Mouse (Mus musculus) adrenal gland (tissue): ENCODE data around the gene Syt13.

Experiments
- intact Hi-C: fragments of 180-260 bp; cut with DNase I; formaldehyde crosslinking; loops from one replicate; pipeline ENCODE4 v1.15.1; 2025

The Syt13 gene

DNA sequence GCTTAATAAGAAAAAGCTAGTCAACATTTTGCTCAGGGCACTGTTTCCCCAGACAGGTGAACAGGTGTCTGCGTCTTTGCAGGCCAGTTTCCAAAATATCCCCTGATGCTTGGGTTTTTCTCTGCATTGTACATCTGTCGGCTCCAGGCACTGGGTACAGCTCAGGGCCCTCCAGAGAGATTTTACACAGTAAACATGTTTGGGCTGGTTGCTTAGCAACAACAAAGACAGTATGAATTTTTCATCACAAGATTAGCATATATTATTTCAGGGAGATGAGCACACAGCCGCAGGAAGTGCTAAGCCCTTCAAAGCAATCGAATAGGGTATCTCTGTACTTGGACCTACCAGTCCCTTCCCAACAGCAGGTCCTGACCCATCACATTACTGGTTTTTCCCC lies 5.8 kb downstream of the Syt13 start:
- intact Hi-C loops, result no loop called here

DNA sequence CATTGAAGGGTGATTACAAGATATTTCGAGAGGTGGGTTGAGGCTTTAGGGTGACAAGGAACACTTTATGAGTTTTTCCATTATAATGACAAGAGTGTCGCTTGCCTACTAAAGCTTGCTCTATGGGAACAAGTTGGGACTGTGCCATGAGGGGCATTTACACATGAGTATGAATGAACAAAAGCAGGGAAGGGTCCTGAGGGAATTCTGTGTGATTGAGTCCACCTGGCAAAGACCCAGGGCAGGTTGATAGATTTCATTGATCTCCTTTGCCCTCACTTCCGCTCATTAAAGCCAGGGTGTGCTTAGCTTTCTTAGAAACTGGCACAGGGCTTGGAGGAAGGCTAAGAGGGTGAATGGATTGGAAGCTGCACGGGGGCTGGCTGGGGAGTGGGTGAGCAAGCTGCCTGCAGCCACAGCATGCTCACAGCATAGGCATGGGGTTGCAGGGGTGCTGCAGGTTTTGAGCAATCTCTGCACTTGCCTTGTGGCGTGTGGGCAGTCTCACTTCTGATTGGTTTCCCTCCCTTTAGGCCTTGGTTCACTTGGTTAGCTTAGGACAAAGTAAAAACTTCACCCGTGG lies 9.9 kb downstream of the Syt13 start:
- intact Hi-C loops, result no loop called here

DNA sequence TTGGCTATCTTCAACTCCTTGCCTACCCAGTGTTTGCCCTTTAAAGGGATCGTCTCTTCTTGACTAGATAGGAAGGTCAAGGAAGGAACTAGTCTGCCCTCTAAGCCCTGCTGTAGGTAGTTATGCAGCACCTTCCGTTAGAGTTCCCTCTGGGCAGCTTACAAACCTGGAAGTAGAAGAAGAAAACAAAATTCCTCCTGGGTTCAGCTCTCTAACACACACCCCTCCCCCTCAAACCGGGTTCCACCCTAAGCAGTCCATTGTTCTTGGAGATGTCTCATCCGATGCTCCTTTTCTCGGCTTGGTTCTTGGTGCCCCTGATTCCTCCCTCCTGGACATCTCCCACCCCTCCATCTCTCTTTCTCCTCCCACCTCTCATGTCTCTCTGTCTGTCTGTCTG lies 14.8 kb downstream of the Syt13 start:
- intact Hi-C loops, result no loop called here

DNA sequence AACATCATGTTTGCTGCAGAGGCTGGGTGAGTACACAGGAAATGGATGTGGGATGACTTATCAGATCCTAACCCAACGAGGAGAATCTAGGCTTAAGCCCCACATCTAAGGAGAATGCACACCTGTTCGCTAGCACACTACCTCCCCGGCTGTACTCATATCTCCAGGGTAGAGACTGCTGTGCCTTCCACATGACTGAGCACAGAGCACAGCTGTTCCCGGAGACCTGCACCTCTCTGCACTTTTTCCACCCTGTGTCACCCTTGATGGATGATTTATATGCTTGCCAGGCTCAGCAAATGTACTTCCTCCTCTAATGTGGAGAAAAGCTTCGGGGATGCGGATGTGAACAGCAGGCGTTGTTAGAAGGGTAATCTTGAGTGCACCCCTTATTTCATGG lies 16.2 kb downstream of the Syt13 start:
- intact Hi-C loops, result no loop called here

DNA sequence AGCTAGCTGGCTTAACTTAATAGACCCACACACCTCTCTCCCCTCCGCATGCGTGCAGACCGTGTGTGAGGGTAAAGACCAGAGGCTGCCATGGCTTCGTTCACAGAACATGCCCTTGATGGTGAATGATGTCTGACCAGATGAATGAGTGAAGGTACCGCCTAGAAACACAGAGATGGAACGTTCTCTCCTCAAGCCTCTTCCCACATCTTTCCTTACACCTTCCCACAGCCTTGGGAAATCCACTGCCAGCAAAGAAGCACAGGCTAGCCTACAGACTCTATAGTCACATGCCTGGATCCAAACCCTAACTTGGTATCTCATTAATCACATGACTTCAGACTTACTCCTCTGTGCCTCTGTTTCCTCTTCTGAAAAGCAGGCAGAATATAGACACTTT lies 18.5 kb downstream of the Syt13 start:
- intact Hi-C loops, result no loop called here

DNA sequence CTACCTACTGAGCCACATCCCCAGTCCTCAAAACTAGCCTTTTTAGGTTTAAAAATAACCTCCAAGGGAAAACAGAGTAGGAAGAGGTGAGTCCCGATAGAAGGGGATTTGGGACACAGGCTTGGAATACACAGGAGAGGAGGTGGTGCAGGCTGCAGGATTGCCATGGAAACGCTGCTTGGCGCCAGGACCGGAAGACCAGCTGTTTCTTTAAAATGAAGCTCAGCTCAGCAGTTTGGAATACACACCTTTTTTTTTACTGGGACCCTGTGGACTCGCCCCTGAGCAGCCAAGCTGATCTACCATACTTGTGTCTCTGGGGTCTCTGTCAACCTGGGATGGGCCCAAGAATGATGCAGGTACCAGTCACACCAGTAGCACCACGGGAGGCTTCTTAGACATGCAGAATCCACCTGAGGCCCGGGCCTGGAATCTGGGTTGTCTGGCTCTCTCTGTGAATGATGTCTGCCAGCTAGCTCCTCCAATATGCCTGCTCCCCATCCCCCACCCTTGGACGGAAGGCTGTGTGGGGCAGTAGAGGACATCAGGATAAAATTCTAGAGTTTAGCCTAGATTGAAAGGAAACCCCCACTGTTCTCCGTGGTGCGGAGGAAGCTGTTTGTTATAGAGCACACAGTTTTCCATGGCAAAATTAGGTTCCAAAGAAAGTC lies 19.5 kb downstream of the Syt13 start:
- intact Hi-C loops, result no loop called here

DNA sequence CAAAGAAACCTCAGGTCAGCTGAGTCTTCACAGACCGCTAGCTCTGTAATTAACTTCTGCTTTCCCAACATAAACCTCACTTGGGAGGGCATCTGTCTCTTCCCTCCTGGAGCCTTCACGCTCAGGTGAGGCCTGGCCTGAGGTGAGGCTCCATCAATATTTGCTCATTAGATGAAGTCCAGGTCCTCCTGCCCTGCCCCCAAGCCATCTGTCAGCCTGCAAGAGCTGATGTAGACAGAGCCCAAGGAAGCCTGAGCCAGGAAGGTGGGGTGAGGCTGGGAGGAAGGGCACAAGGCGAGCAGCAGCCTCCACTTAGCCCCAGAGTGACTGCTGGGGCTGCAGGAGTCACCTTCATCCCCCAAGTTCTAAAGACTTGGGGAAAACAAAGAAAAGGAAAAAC lies 20.6 kb downstream of the Syt13 start:
- intact Hi-C loops, result no loop called here

DNA sequence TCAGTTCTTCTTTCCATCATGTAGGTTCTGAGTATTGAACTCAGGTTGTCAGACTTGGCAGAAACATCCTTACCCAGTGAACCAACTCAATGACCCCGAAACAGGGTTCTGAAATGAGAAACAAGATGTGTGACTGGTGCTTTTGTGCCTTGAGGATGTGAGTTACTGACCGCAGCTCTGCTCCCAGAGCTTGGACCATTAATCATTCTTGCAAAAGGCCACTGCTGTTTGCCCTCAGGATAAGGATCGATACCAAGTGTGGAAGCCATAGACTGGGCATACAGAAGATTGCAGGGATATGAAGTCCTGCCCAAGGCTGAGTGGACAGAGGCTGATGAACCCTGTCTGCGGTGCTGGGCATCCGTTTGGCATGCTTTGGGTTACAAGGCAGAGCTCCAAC lies 23.2 kb downstream of the Syt13 start:
- intact Hi-C loops, result no loop called here

DNA sequence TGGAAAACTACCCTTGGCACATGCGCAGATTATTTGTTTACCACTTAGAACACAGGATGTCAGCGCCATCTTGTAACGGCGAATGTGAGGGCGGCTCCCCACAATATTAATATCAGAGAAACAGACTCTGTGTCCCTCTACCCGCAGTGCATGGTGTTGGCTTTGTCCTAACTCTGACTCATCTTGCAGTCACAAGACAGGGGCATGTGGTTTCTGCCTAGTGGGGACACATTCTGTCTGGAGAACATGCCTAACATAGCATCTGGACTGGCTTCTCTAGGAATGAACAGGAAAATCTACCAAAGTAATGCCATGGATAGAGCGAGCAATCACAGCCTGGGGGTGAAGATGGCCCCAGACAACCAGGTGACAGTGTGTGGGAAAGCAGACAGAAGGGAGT lies 23.9 kb downstream of the Syt13 start:
- intact Hi-C loops, result no loop called here

DNA sequence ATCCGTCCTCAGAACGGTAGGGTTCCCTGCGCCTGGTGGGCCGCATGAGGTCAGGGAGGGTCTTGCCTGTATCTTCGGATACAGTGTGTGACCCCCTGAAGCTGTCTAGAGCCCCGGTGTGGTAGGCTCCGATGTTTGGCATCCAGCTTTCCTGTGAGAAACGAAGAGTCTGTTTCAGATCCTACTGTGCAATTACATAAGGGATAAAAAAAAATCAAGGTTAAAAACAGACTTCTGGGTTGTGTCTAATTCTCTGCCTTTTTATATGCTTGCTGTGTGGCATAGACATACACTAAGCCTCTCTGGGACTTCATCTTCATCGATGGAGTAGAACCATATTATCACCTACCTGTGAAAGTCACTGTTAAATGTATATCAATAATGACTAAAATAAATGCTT lies 26.1 kb downstream of the Syt13 start:
- intact Hi-C loops, result no loop called here

DNA sequence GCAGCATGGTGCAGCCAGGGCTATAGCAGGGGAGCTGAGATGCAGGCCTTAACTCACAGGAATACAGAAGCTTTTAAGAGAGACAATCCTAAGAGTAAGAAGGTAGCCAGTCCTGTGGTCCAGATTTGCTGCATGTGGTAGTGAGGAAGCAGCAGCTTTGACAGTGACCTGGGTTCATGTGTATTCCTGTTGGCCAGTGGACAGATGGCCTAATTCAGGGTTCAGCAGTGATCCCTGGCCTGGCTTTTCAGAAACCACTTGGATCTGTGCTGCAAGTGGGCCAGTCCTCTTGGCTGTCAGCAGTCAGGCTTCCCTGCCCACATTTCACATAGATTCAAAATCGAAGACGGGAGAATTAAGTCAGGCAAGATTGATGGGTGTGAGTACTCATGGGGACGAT lies 26.6 kb downstream of the Syt13 start:
- intact Hi-C loops, result no loop called here

DNA sequence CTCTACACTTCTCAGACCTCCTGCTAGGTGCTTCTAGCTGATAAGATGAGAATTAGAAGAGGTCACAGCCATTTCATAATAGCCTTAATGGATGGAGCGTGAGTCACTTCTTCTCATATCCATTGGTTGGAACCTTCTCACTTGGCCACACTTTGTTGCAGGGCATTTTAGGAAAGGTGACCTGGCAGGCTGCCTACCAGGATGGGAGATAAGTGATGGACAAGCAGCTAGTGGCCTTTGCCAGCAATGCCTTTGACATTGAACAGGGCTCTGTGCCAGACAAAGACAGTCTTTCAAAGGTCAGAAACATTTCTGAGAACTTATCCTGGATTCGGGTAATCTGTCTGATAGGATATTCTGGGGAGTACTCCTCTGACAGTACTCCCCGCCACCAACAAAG lies 28.5 kb downstream of the Syt13 start:
- intact Hi-C loops, result no loop called here

DNA sequence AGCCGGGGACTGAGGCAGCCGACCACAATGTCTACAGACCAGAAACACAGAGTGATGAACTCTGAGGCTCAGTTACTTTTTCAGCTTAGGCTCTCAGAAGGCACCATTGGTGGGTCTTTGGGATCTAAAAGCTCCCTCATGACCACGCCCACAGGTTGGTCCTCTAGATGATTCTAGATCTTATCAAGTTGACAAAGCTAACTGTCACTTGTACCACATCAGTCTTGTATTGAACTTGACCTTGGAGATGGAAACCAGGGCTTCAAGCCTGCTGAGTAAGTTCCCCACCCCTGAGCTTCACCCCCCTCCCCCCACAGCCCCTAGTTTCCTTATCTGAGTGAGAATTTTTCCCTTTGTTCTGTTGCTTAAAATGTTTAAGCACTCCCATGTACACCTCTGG lies 29.5 kb downstream of the Syt13 start:
- intact Hi-C loops, result no loop called here

DNA sequence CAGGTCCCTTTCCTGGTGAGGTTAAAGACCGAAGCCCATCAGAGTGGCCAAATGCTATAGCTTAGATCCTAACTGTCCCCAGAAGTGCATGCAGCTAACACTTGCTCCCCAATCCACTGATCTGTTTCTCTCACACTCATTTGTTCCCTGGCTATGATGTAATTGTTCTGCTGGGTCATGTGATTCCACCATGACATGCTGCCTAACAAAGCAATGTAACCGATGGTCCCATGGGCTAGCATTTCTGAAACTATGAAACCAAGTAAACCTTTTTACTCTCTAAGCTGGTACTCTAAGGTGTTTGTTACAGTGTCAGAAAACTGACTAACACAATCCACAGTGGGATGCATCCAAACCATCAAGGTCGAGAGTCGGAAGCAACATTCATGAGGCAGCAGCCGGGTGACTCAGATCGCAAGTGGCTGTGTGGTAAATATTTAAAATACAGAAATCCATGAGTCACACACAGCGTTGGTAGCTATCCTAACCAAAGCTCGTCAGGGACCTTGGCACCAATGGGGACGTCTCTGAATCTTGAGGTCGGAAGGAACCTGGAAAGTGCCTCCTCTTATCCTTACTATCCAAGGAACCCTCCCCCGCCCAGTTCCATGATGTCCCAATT lies 30.3 kb downstream of the Syt13 start:
- intact Hi-C loops, result no loop called here

DNA sequence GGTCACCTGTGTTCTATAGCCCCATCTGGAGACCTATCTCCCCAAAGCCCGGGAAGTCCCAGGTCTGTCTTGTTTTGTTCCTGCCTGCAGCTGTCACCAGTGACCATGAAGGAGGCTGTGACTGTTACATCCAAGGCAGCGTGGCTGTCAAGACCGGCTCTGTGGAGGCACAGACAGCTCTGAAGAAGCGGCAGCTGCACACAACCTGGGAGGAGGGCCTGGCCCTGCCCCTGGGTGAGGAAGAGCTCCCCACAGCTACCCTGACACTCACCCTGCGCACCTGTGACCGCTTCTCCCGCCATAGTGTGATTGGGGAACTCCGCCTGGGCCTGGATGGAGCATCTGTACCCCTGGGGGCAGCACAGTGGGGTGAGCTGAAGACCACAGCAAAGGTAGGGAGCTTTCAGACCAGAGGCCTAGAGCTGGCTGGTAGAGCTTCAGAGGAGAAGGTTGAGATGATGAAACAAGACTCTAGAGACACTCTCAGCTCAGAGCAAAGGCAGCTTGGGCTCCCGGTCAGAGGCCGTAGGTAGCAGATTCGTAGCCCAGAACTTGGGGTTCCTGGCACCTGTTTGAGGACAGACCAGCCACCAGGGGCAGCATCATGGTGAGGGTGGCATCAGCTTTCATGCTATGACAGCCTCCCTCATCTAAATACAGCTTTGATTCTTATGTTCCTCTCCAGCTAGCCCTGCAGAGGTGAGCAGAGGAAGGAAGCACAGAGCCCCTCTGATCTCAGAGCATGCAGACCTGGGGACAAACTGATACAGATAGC lies 31.1 kb downstream of the Syt13 start:
- intact Hi-C loops, result no loop called here

DNA sequence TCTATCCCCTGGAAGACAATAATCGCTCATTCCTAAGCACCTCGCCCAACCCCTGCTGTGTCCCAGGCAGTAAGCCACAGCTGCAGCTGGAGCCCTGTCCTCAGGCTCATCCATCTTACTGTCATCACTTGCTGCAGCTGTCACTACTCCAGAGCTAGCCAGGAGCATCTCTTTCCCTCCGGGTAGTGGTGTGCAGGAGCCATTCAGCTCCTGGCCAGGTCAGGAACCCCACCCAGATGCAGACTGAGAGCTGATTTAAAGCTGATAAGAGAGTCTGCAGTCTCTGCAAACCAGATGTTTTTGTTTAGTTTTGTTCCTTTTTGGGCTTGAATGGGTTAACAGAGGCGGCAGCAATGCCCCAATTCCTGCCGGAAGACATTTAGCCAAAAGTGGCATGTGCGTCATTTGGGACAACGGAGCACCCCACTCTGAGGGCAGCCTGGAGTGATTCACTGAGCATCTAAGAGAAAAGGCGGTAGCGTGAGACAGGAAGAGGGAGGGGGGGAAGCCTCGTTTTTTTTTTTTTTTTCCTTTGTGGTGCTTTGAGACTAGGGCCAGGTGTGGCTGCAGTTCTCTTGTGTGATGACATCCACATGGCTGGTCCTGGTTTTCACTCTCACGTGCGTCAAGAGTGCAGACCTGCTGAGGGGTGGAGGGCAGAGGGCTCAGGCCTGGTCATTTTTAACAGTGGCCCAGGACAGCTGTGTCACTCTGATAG lies 33.2 kb downstream of the Syt13 start:
- intact Hi-C loops, result no loop called here

DNA sequence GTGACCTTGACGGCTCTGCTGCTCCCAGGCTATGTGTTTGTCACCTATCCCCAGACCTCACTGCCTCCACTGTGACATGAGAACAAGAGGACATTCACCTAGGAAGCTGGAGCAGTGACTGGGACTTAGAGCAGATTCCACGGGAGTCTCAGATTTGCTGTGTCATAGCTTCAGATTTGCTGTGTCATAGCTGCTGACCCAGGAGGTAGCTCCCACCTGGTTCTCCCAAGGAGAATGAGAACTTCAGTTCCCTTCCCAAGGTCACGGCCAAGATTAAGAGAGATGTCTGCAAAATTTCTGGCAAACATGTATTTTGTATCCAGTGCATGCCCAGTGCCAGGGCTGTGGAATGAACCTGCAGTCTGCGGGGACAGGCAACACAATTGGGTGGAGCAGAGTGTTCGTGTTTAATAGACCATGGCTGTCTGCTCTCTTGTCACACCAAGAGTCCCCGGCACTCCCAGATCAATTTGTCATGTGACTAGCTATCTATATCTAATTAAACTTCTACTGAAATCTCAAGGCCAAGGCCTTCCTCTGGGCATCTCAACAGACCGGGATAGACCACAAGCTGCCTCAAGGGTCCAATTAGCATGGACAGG lies 33.9 kb downstream of the Syt13 start:
- intact Hi-C loops, result no loop called here

DNA sequence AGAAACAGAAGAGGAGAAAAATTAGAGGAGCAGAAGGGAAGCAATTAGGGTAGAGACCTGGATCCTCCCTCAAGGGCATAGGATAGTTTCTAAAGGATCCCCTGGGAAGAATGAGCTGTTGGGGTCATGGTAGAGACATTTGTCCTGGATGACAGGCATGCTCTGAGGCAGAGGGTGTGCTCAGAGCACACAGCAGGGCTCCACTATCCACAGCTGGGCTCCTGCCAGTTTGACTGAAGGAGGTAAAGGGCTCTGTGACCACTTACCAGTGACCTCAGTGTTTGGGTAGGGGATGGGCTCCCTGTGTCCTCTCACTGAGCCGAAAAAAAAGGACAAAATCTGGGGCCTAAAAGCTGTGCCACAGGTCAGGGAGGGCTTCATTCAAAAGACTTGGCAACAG lies 34.6 kb downstream of the Syt13 start:
- intact Hi-C loops, result no loop called here

DNA sequence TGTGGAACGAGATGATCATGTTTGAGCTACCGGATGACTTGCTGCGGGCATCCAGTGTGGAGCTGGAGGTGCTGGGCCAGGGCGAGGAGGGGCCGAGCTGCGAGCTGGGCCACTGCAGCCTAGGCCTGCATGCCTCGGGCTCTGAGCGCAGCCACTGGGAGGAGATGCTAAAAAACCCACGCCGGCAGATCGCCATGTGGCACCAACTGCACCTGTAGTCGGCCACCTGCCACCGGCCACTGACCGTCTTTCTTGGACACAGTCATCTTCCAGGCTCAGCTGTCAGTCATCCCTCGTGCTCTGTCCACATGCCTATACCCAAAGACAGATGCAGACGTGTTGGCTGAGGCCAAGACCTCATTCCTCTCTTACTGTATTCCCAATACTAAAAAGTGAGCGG lies 38.6 kb downstream of the Syt13 start:
- intact Hi-C loops, result loop anchor here (5.0 kb wide), 1 partner anchor 41 kb away; no protein-coding TSS in a partner anchor

DNA sequence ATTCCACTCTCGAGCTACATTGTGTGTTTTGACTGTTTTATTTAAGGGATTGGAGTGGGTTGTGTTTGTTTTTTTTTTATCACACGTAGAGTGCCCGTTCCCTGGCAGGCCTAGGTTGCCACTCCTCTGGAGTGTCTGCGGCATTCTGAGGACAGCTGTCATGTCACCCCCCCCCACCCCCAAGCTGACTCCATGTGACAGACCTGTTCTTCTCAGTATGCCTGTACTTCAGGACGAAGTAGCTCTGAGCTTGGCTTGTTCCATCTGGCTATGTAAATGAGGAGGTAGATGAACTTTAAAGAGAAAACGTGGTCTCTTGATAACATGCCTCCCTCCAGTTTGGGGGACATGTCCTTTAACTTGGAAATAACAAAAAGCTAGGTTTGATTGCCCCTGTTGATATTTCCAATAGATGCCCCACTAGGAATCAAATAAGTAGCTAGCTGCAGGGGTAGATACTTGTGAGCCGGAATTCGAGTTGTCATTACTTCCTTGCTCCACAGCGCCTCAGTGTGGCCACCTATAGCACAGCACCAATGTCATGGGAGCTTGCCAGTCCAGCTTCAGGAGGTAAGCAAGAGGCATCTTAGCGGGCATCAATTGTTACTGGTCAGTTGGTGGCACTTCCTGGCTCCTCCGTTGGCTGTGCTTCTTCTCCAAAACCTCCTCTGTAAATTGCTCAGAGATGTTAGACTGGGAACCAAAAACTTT lies 39.7 kb downstream of the Syt13 start:
- intact Hi-C loops, result loop anchor here (5.0 kb wide), 1 partner anchor 42 kb away; no protein-coding TSS in a partner anchor

DNA sequence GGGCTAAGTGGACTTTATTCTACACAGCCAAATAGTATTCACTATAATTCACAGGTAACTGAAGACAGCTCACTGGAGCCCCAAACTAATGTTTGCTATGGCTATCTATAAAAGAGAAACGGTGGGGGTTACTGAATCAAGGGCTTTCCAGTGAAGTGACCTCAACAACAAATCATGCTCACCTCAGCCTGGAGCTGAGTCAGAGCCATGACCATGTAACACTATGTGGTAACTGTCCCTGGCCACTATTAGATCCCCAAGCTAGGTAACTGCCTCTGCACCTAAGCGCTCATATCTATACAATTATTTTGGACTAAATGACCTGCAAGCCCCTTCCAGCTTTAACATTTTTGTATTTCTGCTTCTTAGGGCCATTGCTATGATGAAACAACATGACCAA lies 42.0 kb downstream of the Syt13 start:
- intact Hi-C loops, result no loop called here
